Mouse (Mus musculus): ENCODE measurements at regions not wholly inside any gene's neighbourhood (a gene's known extent, or its start where the extent isn't known, plus 50 kb on each side); places are given as distances from the start of the nearest gene placed in this dataset.

- TF ChIP-seq CTCF (IDR thresholded peaks at IDR 0.05) (no peak), POLR2A (IDR thresholded peaks at IDR 0.05; ENCODE audit: insufficient read depth, low read depth, low read length) (no peak)
Observed at GRCm38 (mm10) chr1:41759366-41759765, 936.2 kb upstream of the Pou3f3 start.
